Mouse (Mus musculus) neural tube, embryonic 12.5 days (tissue): ENCODE measurements around the gene Tent2. TPM values are rescaled to one million over a fixed set of nuclear protein-coding genes. Genes with fewer than 3 reads are reported as not detected.
"Not testable (repeated sequence)": the region's sequence is repeated elsewhere in the genome, so short reads cannot be mapped to it uniquely, and the experiment has no call there.

Experiments
- ATAC-seq: fragments of 200-750 bp; cut with Nextera tagmentation; 2 replicates; pipeline ENCODE4 v1.8.0; 2017; ENCODE audit warnings: low read depth, mild to moderate bottlenecking, moderate TSS enrichment, moderate library complexity; ENCODE audit not compliant: low FRiP score
- H3K27ac ChIP-seq: fragments of 300-500 bp; sonication (generic); 2 replicates; pipeline ENCODE4 v1.5.1; 2016
- H3K27me3 ChIP-seq: fragments of 300-500 bp; sonication (generic); replicated peaks from 2 replicates; pipeline ENCODE4 v1.6.1; 2016; ENCODE audit warnings: mild to moderate bottlenecking
- H3K36me3 ChIP-seq: fragments of 300-500 bp; sonication (generic); 2 replicates; pipeline ENCODE4 v1.6.1; 2016; ENCODE audit warnings: mild to moderate bottlenecking
- H3K4me1 ChIP-seq: fragments of 300-500 bp; sonication (generic); 2 replicates; pipeline ENCODE4 v1.6.1; 2016
- H3K4me2 ChIP-seq: fragments of 300-500 bp; sonication (generic); replicated peaks from 2 replicates; pipeline ENCODE4 v1.6.1; 2016; ENCODE audit warnings: mild to moderate bottlenecking
- H3K4me3 ChIP-seq: fragments of 300-500 bp; sonication (generic); 2 replicates; pipeline ENCODE4 v1.5.1; 2016
- H3K9ac ChIP-seq: fragments of 300-500 bp; sonication (generic); 2 replicates; pipeline ENCODE4 v1.6.1; 2016; ENCODE audit warnings: mild to moderate bottlenecking
- H3K9me3 ChIP-seq: fragments of 300-500 bp; sonication (generic); 2 replicates; pipeline ENCODE4 v1.6.1; 2016; ENCODE audit warnings: mild to moderate bottlenecking
- WGBS: fragments of 180-500 bp; shearing (Covaris S2); methylation state at CpG from one replicate; pipeline ENCODE4 v1.1.7; 2016; 5-methylcytosine and 5-hydroxymethylcytosine counted together
- polyA plus RNA-seq: library from polyadenylated mRNA; unstranded; fragments of >200 nt; fragmentation: Nextera tagmentation; extraction: Ambion mirVana; gene quantifications from 2 replicates; pipeline ENCODE4 v1.2.1, GENCODE M21; 2016

Tent2 gene
- polyA plus RNA-seq, 1 experiment from 2014 or later: 62.3 TPM

GRCm38 (mm10) chr13:93187792-93188191 lies 4.4 kb downstream of the Tent2 start:
- WGBS: 96% methylated on average over 5 of the region's 5 CpGs
- not testable (repeated sequence) for H3K9me3 ChIP-seq, H3K4me1 ChIP-seq, ATAC-seq, H3K36me3 ChIP-seq, H3K9ac ChIP-seq, H3K4me3 ChIP-seq, H3K27ac ChIP-seq, H3K4me2 ChIP-seq, H3K27me3 ChIP-seq

GRCm38 (mm10) chr13:93180351-93180750 lies 11.8 kb downstream of the Tent2 start:
- WGBS: 97% methylated on average over 1 of the region's 1 CpGs
- Histone ChIP-seq H3K27ac (no peak overlapping the region), H3K27me3 (no peaks in the 10 kb centered on the region), H3K9me3 (no peaks in the 10 kb centered on the region), H3K4me3 (no peak overlapping the region), H3K9ac (no peak overlapping the region), H3K4me2 (no peak overlapping the region), H3K4me1 (no peaks in the 10 kb centered on the region), H3K36me3 (peaks cover 16% of the 10 kb centered on the region; the same call in 1 of the 2 replicates)
- ATAC-seq: no peak

- Histone ChIP-seq H3K27ac (no peak overlapping the region), H3K4me3 (no peak overlapping the region), H3K9ac (no peak overlapping the region), H3K4me2 (no peak overlapping the region), H3K4me1 (no peaks in the 10 kb centered on the region), H3K36me3 (peaks cover 20% of the 10 kb centered on the region), H3K27me3 (no peaks in the 10 kb centered on the region), H3K9me3 (no peaks in the 10 kb centered on the region)
- WGBS: 91% methylated on average over 2 of the region's 2 CpGs
- ATAC-seq: no peak
These were observed 12.7 kb downstream of the Tent2 start for GRCm38 (mm10) chr13:93179522-93179921.

GRCm38 (mm10) chr13:93177571-93177970 lies 14.6 kb downstream of the Tent2 start:
- peaks cover 19% of the 10 kb centered on the region for H3K36me3 ChIP-seq

GRCm38 (mm10) chr13:93163303-93163702 lies 28.9 kb downstream of the Tent2 start:
- Histone ChIP-seq H3K4me2 (no peak overlapping the region), H3K27ac (no peak overlapping the region), H3K4me3 (no peak overlapping the region), H3K36me3 (peaks cover 35% of the 10 kb centered on the region), H3K9ac (no peak overlapping the region), H3K9me3 (no peaks in the 10 kb centered on the region), H3K4me1 (no peaks in the 10 kb centered on the region), H3K27me3 (no peaks in the 10 kb centered on the region)
- WGBS: 94% methylated on average over 4 of the region's 4 CpGs
- ATAC-seq: no peak

More at GRCm38 (mm10) chr13:93177571-93177970, 14.6 kb downstream of the Tent2 start:
- Histone ChIP-seq H3K4me1 (no peaks in the 10 kb centered on the region), H3K27me3 (no peaks in the 10 kb centered on the region), H3K4me2 (no peak overlapping the region), H3K9ac (no peak overlapping the region), H3K4me3 (no peak overlapping the region), H3K27ac (no peak overlapping the region), H3K9me3 (no peaks in the 10 kb centered on the region)
- ATAC-seq: no peak

GRCm38 (mm10) chr13:93162456-93162855 lies 29.7 kb downstream of the Tent2 start:
- Histone ChIP-seq H3K9me3 (no peaks in the 10 kb centered on the region), H3K36me3 (peaks cover 35% of the 10 kb centered on the region), H3K27me3 (no peaks in the 10 kb centered on the region), H3K4me3 (no peak overlapping the region), H3K4me2 (no peak overlapping the region), H3K27ac (no peak overlapping the region), H3K4me1 (no peaks in the 10 kb centered on the region), H3K9ac (no peak overlapping the region)
- ATAC-seq: no peak

GRCm38 (mm10) chr13:93158261-93158660 lies 33.9 kb downstream of the Tent2 start:
- no peak for ATAC-seq
- Histone ChIP-seq H3K27ac (no peak overlapping the region), H3K4me2 (no peak overlapping the region), H3K9ac (no peak overlapping the region), H3K4me1 (no peaks in the 10 kb centered on the region), H3K36me3 (peaks cover 17% of the 10 kb centered on the region), H3K27me3 (no peaks in the 10 kb centered on the region), H3K9me3 (no peaks in the 10 kb centered on the region), H3K4me3 (no peak overlapping the region)
- whole genome bisulfite sequencing: 96% methylated on average over 6 of the region's 6 CpGs

- no peak overlapping the region for H3K27ac ChIP-seq
- no peaks in the 10 kb centered on the region for H3K4me1 ChIP-seq
- H3K4me2 ChIP-seq: no peak overlapping the region
- 95% methylated on average over 1 of the region's 1 CpGs for WGBS
- H3K4me3 ChIP-seq: no peak overlapping the region
- no peak overlapping the region for H3K9ac ChIP-seq
- no peak for ATAC-seq
- no peaks in the 10 kb centered on the region for H3K9me3 ChIP-seq
- peaks cover 5% of the 10 kb centered on the region; the same call in 1 of the 2 replicates for H3K36me3 ChIP-seq
- no peaks in the 10 kb centered on the region for H3K27me3 ChIP-seq
These were observed 38.9 kb downstream of the Tent2 start for GRCm38 (mm10) chr13:93153280-93153679.

GRCm38 (mm10) chr13:93144336-93145167 lies 47.6 kb downstream of the Tent2 start, which contains the start of gene Cmya5:
Gene Cmya5, minus strand, starts transcription at chr13:93144724.
- peak within 1 kb of the TSS; percentile 54 for H3K9ac ChIP-seq
- peak within 1 kb of the TSS; percentile 84 for H3K4me2 ChIP-seq
- peak; percentile 85 for ATAC-seq
- H3K4me3 ChIP-seq: peak within 1 kb of the TSS; percentile 37
- H3K27ac ChIP-seq: no peak within 1 kb of the TSS
- H3K4me1 ChIP-seq: peaks cover 15% of the 10 kb centered on the region; the same call in 1 of the 2 replicates
- peaks cover 12% of the 10 kb centered on the region; the same call in 1 of the 2 replicates for H3K36me3 ChIP-seq
- WGBS: 2% methylated on average over 44 of the region's 45 CpGs
- no peaks in the 10 kb centered on the region for H3K27me3 ChIP-seq
- H3K9me3 ChIP-seq: no peaks in the 10 kb centered on the region

- Histone ChIP-seq H3K36me3 (0 out of 2 replicates have a peak, but pooled peaks cover 8% of the 10 kb centered on the region), H3K9ac (peak overlapping the region; percentile 54; the same call in 1 of the 2 replicates)
- ATAC-seq: peak; percentile 26
These were observed 48.3 kb downstream of the Tent2 start for GRCm38 (mm10) chr13:93143819-93144283.

GRCm38 (mm10) chr13:93141184-93141583 lies 51.0 kb downstream of the Tent2 start:
- Histone ChIP-seq H3K27me3 (no peaks in the 10 kb centered on the region), H3K4me1 (peaks cover 15% of the 10 kb centered on the region; the same call in 1 of the 2 replicates), H3K4me2 (no peak overlapping the region), H3K9ac (no peak overlapping the region), H3K36me3 (0 out of 2 replicates have a peak, but pooled peaks cover 4% of the 10 kb centered on the region), H3K4me3 (no peak overlapping the region), H3K27ac (no peak overlapping the region), H3K9me3 (no peaks in the 10 kb centered on the region)
- no peak for ATAC-seq
- 92% methylated on average over 6 of the region's 6 CpGs for WGBS

More at GRCm38 (mm10) chr13:93143819-93144283, 48.3 kb downstream of the Tent2 start:
- no peaks in the 10 kb centered on the region for H3K27me3 ChIP-seq
- WGBS: 31% methylated on average over 11 of the region's 11 CpGs
- peak overlapping the region; percentile 37 for H3K4me3 ChIP-seq
- H3K27ac ChIP-seq: no peak overlapping the region
- H3K4me1 ChIP-seq: peaks cover 15% of the 10 kb centered on the region; the same call in 1 of the 2 replicates
- no peaks in the 10 kb centered on the region for H3K9me3 ChIP-seq
- peak overlapping the region; percentile 84 for H3K4me2 ChIP-seq

- H3K9ac ChIP-seq: no peak overlapping the region
- H3K27me3 ChIP-seq: no peaks in the 10 kb centered on the region
- no peak for ATAC-seq
- H3K4me3 ChIP-seq: no peak overlapping the region
- H3K36me3 ChIP-seq: 0 out of 2 replicates have a peak, but pooled peaks cover 4% of the 10 kb centered on the region
- no peaks in the 10 kb centered on the region for H3K9me3 ChIP-seq
- WGBS: 59% methylated on average over 1 of the region's 1 CpGs
- H3K4me2 ChIP-seq: no peak overlapping the region
- H3K4me1 ChIP-seq: no peaks in the 10 kb centered on the region
- no peak overlapping the region for H3K27ac ChIP-seq
These were observed 54.1 kb downstream of the Tent2 start for GRCm38 (mm10) chr13:93138059-93138458.
